Mouse (Mus musculus) stomach, postnatal 0 days (tissue): ENCODE data around the gene Unc13a.

Experiments used
- CTCF ChIP-seq: IDR thresholded peaks from 2 replicates; pipeline ENCODE4 v1.5.1; 2016; ENCODE audit warnings: antibody characterized with exemption, low read depth, mild to moderate bottlenecking, moderate library complexity
- EP300 ChIP-seq: optimal IDR thresholded peaks from 2 replicates; pipeline ENCODE3; 2016; ENCODE audit warnings: antibody characterized with exemption

DNA sequence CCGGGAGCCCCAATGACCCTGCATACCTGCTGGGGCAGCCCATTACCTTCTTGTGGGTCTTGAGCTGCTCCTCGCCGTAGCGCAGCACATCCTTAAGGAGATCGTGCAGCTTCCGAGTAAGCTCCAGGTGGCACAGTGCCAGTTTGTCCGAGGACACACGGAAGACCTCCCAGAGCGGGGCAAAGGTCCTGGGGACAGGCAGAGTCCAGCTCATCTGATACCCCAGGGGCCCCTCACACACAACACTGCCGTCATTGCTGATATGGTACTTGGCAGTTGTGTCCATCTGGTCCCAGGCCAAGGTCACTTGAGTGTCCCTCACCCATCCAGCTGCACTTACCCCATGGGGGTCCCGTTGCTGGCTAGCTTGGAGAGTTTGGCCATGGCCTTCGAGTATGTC is 45.5 kb upstream of the Unc13a start:
- TF ChIP-seq CTCF (no peak), EP300 (no peak)
